Mouse (Mus musculus) G1E (cell line): ENCODE measurements around the gene Ccdc146. TPM values are rescaled to one million over a fixed set of nuclear protein-coding genes. Genes with fewer than 3 reads are reported as not detected.
A peak's percentile ranks its signal among the peaks of the same experiment; 100 is the strongest.
"Not testable (repeated sequence)": the region's sequence is repeated elsewhere in the genome, so short reads cannot be mapped to it uniquely, and the experiment has no call there.

Source experiments
- ATAC-seq: 2 replicates; pipeline ENCODE4 v1.8.0; 2016; ENCODE audit warnings: mild to moderate bottlenecking; ENCODE audit not compliant: insufficient number of reproducible peaks, poor library complexity, low FRiP score, severe bottlenecking; ENCODE audit errors: extremely low read depth
- DNase-seq: peaks from one replicate; pipeline ENCODE4 v3.0.0; 2012; ENCODE audit warnings: low spot score
- H3K27me3 ChIP-seq: 2 replicates; pipeline ENCODE4 v1.6.1; 2012; ENCODE audit warnings: mild to moderate bottlenecking, low read length, inconsistent platforms; ENCODE audit not compliant: insufficient read depth
- H3K36me3 ChIP-seq: replicated peaks from 2 replicates; pipeline ENCODE3; 2012; ENCODE audit warnings: mild to moderate bottlenecking, inconsistent platforms
- H3K4me1 ChIP-seq: 2 replicates; pipeline ENCODE4 v1.6.1; 2012; ENCODE audit warnings: low read depth, low read length, inconsistent platforms, mixed read lengths; ENCODE audit not compliant: insufficient read depth
- H3K4me3 ChIP-seq: 2 replicates; pipeline ENCODE4 v1.5.1; 2012; ENCODE audit warnings: low read depth, mild to moderate bottlenecking, inconsistent platforms, low read length, moderate library complexity, mixed read lengths
- H3K9me3 ChIP-seq: replicated peaks from 2 replicates; pipeline ENCODE4 v1.6.1; 2012; ENCODE audit warnings: inconsistent platforms
- CTCF ChIP-seq: IDR thresholded peaks from 2 replicates; pipeline ENCODE4 v1.5.1; 2012; ENCODE audit warnings: low read depth, low read length, inconsistent platforms, mixed read lengths
- GATA1 ChIP-seq: IDR thresholded peaks from 2 replicates; pipeline ENCODE4 v1.6.1; 2012; ENCODE audit warnings: borderline replicate concordance, low read length, inconsistent platforms, mixed read lengths
- GATA2 ChIP-seq: IDR thresholded peaks from 2 replicates; pipeline ENCODE4 v1.6.1; 2012; ENCODE audit warnings: low read depth, low read length, inconsistent platforms, borderline replicate concordance
- POLR2AphosphoS5 ChIP-seq: IDR thresholded peaks from 2 replicates; pipeline ENCODE4 v1.6.1; 2012; ENCODE audit warnings: low read depth, low read length, inconsistent platforms; ENCODE audit not compliant: insufficient replicate concordance
- TAL1 ChIP-seq: conservative IDR thresholded peaks from 2 replicates; pipeline ENCODE4 v1.6.1; 2012; ENCODE audit warnings: low read depth, low read length, inconsistent platforms, mixed read lengths
- polyA plus RNA-seq: library from polyadenylated mRNA; stranded (reverse); fragments of >175 nt; gene quantifications from 2 replicates; pipeline ENCODE4 v1.2.3, GENCODE M21; 2012
- total RNA-seq, 2 experiments: library from RNA; stranded (forward) in 1 of 2; stranded (reverse) in 1 of 2; fragments of 200-1000 nt in 1 of 2; fragments of >200 nt in 1 of 2; fragmentation: Nextera tagmentation in 1 of 2; gene quantifications; 2 replicates each; pipeline ENCODE4 v1.2.3; 2014 to 2017

Ccdc146 gene
- total and polyA plus RNA-seq, 3 experiments = 0.22 TPM; not detected in 2

DNA sequence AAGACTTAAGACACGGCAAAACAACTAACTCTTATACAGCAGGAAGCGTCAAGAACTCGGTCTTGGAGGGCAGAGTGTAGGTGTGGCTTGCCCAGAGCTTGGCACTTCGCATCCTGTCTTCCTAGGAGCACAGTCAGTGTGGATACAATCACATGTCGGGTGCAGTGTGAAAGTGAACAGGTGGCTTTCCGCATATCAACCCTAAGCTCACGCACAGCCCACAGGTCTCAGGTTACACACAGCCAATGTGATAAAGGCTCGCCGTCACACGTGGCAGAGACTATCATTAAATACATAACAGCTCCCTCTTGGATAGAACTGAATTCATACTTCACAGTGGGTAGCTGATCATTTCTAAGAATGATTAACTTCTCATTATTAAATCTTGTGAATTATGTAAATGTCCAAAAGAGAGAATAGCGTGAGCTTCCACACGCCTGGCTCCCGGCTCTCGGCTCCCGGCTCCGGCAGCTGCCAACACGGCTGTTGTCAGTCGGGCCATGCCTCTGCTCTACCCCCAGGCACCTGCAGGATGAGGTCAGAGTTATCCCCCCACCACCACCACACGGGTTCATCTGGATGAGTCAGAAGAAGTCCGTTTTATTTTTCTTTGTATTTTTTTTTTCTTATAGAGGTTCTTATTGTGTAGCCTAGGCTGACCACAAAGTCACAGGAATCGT lies 125.3 kb downstream of the Ccdc146 start:
- no peak for DNase-seq

DNA sequence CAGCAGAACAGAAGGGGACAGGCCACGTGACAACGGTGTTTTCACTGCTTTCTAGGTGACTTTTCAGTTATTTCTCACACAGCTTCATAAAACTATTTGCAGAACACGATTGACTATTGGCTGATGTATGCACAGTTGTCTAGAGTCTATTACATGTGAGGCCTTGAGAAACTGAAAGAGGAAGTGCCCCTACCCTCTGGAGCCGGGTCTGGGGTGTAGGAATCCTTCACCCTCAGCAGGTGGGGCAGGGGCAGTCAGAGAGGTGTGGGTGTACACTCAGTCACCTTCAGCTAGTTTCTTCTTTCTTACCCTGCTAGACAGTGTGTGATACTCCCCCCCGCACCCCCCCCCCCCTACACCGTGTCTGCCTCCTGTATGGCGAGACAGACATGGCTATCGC lies 128.8 kb downstream of the Ccdc146 start:
- ATAC-seq (no peak; the same call in 1 of the 2 replicates), DNase-seq (peak; percentile 31)
- no peaks in the 10 kb centered on the region for H3K36me3 ChIP-seq
- H3K27me3 ChIP-seq = peaks cover 16% of the 10 kb centered on the region
- H3K4me3 ChIP-seq = peak overlapping the region; percentile 31; the same call in 1 of the 2 replicates
- no peaks in the 10 kb centered on the region for H3K9me3 ChIP-seq
- peaks cover 6% of the 10 kb centered on the region; the same call in 1 of the 2 replicates for H3K4me1 ChIP-seq
- no peak for TF ChIP-seq TAL1
- no peak for TF ChIP-seq GATA2
- TF ChIP-seq GATA1 = no peak
- no peak for TF ChIP-seq POLR2AphosphoS5
- no peak for TF ChIP-seq CTCF

More for the DNA sequence above, 125.3 kb downstream of the Ccdc146 start:
- peaks cover 6% of the 10 kb centered on the region; the same call in 1 of the 2 replicates for H3K4me1 ChIP-seq
- peaks cover 25% of the 10 kb centered on the region for H3K27me3 ChIP-seq
- no peak overlapping the region for H3K4me3 ChIP-seq
- no peak for ATAC-seq
- TF ChIP-seq CTCF = no peak
- no peak for TF ChIP-seq POLR2AphosphoS5
- TF ChIP-seq GATA1 = no peak
- TF ChIP-seq TAL1 = no peak
- TF ChIP-seq GATA2 = no peak
- H3K9me3 ChIP-seq = no peaks in the 10 kb centered on the region
- no peaks in the 10 kb centered on the region for H3K36me3 ChIP-seq

DNA sequence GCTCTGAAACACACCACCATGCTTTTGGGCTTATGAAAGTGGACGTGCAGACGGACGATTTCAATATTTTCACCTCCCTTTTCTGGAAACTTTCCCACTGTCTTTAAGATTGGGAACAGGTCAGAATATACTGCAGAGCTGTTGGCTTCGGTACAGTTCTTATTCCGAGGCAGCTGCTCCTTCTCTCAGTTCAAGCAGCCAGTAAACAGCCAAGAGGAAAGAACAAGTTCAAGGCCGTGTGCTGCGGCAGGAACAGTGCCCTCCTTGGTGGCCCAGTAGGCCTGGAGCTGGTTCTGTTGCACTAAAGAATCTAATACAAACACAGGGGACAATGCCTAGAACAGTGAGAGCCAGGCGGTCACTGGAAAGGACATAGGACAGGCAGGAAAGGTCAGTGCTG lies 133.9 kb downstream of the Ccdc146 start:
- DNase-seq (no peak), ATAC-seq (no peak)
- no peak for TF ChIP-seq GATA1
- H3K4me1 ChIP-seq = peaks cover 2% of the 10 kb centered on the region; the same call in 1 of the 2 replicates
- no peaks in the 10 kb centered on the region for H3K9me3 ChIP-seq
- H3K27me3 ChIP-seq = peaks cover 3% of the 10 kb centered on the region; the same call in 1 of the 2 replicates
- no peak overlapping the region for H3K4me3 ChIP-seq
- H3K36me3 ChIP-seq = no peaks in the 10 kb centered on the region

DNA sequence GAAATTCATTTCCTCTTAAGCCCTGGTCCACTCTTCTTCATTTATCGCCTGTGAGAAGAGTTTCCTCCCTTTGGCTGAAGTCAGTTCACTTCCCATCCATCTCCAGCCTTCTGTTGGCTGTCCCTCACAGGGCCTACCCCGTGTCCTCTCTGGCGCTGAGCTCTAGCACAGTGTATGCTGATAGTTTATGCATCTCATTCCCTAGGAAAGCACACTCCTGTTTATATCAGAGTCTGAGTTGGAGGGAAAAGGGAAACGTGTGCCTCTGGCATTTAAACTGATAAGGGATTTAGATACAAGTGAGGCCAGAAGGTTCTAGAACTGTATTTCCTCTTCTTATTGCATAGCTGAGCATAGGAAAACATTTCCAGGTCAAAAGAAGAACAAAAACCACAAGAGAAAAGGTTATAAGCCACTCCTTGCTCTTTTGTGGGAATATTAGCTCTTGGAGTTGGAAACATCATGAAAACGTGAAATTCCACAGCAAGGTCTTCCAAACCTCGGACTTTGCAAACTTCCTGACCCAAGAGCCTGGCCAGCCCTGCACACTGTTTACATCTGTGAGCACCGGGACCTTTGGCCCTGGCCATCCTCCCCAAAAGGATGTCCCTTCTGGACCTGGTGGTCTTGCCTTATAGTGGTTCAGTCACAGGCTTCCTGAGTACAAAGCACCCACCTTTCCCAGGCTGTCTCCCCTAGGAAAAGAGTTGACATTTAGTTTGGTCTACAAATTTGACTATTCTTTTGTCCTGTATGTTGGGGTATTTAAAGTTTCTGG lies 135.6 kb downstream of the Ccdc146 start:
- H3K4me1 ChIP-seq = no peaks in the 10 kb centered on the region
- H3K27me3 ChIP-seq = peaks cover 3% of the 10 kb centered on the region; the same call in 1 of the 2 replicates
- no peak for ATAC-seq
- H3K4me3 ChIP-seq = no peak overlapping the region
- no peaks in the 10 kb centered on the region for H3K36me3 ChIP-seq
- no peaks in the 10 kb centered on the region for H3K9me3 ChIP-seq
- no peak for DNase-seq
- TF ChIP-seq GATA1 = no peak
- no peak for TF ChIP-seq POLR2AphosphoS5
- TF ChIP-seq GATA2 = no peak

DNA sequence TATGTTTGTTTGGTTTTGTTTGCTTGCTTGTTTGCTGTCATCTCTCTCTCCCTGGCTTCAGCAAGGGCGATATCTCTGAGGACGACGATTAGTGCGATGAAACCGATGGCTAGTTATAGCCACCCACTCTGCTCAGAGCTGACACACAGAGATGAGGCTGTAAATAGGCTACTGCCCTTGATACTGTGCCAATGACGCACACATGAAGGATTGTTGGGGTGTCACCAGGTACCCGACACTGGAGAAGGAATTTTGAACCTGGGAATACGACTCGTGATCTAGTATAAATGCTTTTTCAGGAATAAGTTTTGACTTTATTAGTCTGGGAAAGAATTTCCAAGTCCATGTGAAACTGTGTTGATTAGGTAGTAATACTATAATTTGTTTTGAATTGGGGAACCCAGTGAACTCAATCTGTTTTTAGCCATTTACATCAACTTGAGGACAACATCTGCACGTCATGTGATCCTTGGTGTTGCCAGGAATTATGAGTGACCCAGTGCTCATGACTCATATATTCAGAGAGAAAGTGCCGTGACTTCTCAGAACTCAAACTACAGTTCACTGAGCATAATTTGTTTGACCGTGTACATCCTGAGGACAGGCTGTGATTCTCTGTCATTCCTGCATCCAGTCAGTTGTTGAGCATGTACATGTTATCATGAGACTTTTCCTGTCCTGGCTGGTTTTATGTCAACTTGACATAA lies 141.0 kb downstream of the Ccdc146 start:
- no peak for DNase-seq
- Histone ChIP-seq H3K27me3 (peaks cover 10% of the 10 kb centered on the region; the same call in 1 of the 2 replicates), H3K4me1 (no peaks in the 10 kb centered on the region), H3K9me3 (no peaks in the 10 kb centered on the region), H3K36me3 (no peaks in the 10 kb centered on the region), H3K4me3 (no peak overlapping the region)
- no peak for ATAC-seq
- TF ChIP-seq GATA1 (no peak), GATA2 (no peak), TAL1 (no peak)

DNA sequence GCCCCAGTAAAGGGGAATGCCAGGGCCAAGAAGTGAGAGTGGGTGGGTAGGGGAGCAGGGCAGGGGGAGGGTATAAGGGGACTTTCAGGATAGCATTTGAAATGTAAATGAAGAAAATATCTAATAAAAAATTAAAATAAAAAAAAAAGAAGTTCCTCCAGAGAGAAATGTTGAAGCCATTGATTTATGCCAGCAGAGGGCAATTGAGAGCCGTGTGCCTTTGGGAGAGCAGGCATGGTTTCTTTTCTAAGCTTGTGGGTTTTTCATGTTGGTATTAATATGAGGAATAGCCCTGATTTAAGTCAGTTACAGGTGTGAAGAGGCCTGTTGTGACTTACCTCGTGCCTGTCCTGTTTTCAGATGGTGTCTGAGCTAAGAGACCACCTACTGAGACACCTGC lies 146.8 kb downstream of the Ccdc146 start:
- H3K36me3 ChIP-seq, H3K9me3 ChIP-seq, ATAC-seq, H3K4me3 ChIP-seq, H3K4me1 ChIP-seq, DNase-seq: not testable (repeated sequence)
- peaks cover 15% of the 10 kb centered on the region for H3K27me3 ChIP-seq
